Mouse (Mus musculus): ENCODE data around the gene Wwtr1. TPM values are rescaled to one million over a fixed set of nuclear protein-coding genes. Genes with fewer than 3 reads are reported as not detected.

Wwtr1 gene
- polyA plus RNA-seq, 1 experiment from 2014 or later, result 11.5 TPM

DNA sequence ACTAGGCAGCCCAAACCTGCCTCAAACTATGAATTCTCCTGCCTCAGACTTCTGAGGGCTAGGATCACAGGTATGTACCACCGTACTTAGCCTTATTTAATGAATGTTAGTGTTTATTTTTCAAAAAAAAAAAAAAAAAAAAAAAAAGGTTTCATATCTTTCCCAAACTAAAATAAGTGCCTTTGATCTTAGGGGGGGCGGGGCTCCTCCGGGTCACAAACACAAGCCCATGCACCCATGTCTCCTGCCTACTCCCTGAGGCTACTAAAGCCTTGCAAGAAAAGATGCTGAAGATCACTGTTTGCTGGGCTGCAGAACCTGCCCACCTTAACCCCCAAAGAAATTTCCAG lies 20.8 kb downstream of the Wwtr1 start:
- Histone ChIP-seq H3K9ac (no peak overlapping the region), H3K27me3 (no peaks in the 10 kb centered on the region), H3K4me3 (replicated peaks) (no peak overlapping the region), H3K4me1 (no peaks in the 10 kb centered on the region), H3K9me3 (no peaks in the 10 kb centered on the region), H3K4me2 (no peak overlapping the region), H3K36me3 (replicated peaks) (peaks cover 6% of the 10 kb centered on the region; the same call in 1 of the 2 replicates), H3K27ac (no peak overlapping the region)
- ATAC-seq (ENCODE audit: low FRiP score), result no peak
- 90% methylated on average over 3 of the region's 3 CpGs for WGBS

DNA sequence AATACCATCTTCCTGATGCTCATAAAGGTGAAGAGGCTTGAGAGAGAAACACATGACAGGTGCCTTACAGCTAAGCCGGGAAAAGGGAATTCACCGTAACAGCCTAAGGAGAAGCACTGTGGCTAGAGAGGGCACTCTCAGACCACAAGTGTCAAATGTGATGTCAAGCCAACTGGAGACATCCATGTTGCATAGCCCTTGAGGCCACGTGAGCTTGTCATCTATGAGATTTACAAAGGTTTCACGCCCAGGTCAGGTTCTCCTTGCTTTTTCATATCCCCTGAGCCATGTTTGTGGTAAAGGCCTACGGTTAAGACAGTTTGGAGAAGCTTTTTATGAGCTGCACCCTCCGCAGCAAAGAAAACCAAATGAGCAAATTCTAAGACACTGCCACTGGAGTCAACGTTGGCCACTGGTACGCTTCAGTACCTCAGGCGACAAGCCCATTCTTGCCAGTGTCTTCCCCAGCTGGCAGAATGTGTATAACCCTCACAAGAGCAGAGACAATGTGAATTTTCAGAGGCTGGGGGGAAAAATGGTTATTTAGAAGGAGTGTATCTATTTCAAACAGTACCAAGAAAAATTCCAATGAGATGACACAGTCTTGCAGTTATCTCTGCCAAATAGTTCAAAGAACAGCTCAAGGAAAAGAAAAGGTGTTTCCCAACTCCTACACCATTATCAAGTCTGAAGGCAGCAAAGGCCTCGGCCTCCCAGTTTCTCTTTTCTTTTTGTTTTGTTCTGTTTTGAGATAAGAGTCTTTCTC lies 21.4 kb downstream of the Wwtr1 start:
- Histone ChIP-seq H3K4me3 (replicated peaks) (no peak overlapping the region), H3K9me3 (no peaks in the 10 kb centered on the region), H3K4me2 (no peak overlapping the region), H3K4me1 (no peaks in the 10 kb centered on the region), H3K9ac (no peak overlapping the region), H3K36me3 (replicated peaks) (peaks cover 6% of the 10 kb centered on the region; the same call in 1 of the 2 replicates), H3K27ac (no peak overlapping the region), H3K27me3 (no peaks in the 10 kb centered on the region)
- 92% methylated on average over 10 of the region's 10 CpGs for WGBS
- no peak for ATAC-seq (ENCODE audit: low FRiP score)

DNA sequence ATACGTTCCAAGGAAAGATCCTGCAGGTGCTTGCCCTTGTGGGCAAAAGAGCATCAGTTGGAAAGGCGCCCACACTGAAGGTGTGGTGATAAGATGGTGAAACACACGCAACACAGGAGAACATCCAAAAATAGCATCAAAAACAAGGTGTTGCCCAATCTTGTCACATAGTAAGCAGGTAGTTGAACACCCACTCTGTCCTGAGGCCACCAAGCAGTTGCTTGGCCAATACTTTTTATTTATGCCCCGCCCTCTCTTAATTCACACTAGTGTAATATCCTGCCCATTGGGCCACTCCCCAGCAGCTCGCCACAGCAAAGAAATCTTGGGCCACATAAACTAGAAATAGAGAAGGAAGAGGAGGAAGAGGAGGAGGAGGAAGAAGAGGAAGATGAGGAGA lies 22.6 kb downstream of the Wwtr1 start:
- Histone ChIP-seq H3K4me3 (replicated peaks) (no peak overlapping the region), H3K36me3 (replicated peaks) (no peaks in the 10 kb centered on the region), H3K9ac (no peak overlapping the region), H3K27me3 (no peaks in the 10 kb centered on the region), H3K27ac (no peak overlapping the region), H3K4me2 (no peak overlapping the region), H3K4me1 (no peaks in the 10 kb centered on the region), H3K9me3 (no peaks in the 10 kb centered on the region)
- ATAC-seq (ENCODE audit: low FRiP score), result no peak
- WGBS, result 96% methylated on average over 5 of the region's 5 CpGs

DNA sequence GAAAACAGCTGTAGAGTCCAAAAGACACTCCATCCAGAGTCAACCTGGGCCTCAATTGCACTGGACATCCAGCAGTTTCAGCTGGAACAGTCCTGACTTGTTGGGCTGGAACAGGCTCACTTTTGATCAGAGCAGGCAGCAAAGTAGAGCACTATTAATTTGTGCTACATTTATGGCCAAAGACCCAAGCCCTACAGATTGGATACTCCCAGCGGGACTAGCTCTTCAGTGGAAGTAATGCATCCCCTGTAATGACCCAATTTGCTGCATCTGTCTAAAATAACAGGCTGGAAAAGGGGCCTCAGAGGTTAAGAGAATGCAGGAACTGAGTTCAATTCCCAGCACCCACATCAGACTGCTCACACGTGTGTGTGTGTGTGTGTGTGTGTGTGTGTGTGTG lies 24.5 kb downstream of the Wwtr1 start:
- Histone ChIP-seq H3K9ac (no peak overlapping the region), H3K36me3 (replicated peaks) (no peaks in the 10 kb centered on the region), H3K4me3 (replicated peaks) (no peak overlapping the region), H3K27me3 (no peaks in the 10 kb centered on the region), H3K4me1 (peaks cover 7% of the 10 kb centered on the region; the same call in 1 of the 2 replicates), H3K27ac (no peak overlapping the region), H3K4me2 (no peak overlapping the region), H3K9me3 (no peaks in the 10 kb centered on the region)
- WGBS, result 92% methylated on average over 2 of the region's 2 CpGs
- no peak for ATAC-seq (ENCODE audit: low FRiP score)

DNA sequence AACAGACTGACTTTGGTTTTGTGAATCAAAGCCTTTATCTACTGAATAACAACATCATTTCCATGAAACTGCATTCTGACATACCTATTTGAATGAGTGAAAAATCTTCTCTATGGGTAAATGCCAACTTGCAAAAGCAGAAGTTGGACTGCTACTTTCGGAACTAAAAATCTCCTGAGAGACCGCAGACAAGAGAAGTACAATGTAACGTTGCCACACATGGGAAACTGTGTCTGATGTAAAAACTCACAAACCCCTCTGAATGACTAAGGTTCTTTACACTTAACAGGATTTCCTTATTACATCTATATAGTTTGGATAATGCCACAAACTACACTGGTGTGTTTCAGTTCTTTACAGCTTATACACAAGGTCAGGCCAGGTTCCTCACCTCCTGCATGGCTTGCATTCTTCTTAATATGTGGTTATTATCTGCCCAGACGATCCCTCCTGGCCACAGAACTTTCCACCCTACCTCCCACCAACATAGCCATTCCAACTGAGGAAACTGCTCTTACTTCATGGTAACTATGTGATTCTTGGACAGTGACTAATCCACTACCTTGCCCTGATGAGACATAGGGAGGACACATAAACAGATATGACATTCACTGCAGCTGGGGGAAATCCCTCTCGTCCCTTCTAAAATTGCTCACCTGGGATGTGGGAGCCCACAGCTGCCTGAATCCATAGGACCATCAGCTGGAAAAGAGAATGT lies 25.1 kb downstream of the Wwtr1 start:
- H3K27ac ChIP-seq, result no peak overlapping the region
- H3K4me3 ChIP-seq (replicated peaks), result no peak overlapping the region
- H3K27me3 ChIP-seq, result no peaks in the 10 kb centered on the region
- no peak for ATAC-seq (ENCODE audit: low FRiP score)
- H3K4me2 ChIP-seq, result no peak overlapping the region
- H3K4me1 ChIP-seq, result peaks cover 7% of the 10 kb centered on the region; the same call in 1 of the 2 replicates
- H3K9ac ChIP-seq, result no peak overlapping the region
- no peaks in the 10 kb centered on the region for H3K9me3 ChIP-seq
- no peaks in the 10 kb centered on the region for H3K36me3 ChIP-seq (replicated peaks)
- 85% methylated on average over 5 of the region's 5 CpGs for WGBS

DNA sequence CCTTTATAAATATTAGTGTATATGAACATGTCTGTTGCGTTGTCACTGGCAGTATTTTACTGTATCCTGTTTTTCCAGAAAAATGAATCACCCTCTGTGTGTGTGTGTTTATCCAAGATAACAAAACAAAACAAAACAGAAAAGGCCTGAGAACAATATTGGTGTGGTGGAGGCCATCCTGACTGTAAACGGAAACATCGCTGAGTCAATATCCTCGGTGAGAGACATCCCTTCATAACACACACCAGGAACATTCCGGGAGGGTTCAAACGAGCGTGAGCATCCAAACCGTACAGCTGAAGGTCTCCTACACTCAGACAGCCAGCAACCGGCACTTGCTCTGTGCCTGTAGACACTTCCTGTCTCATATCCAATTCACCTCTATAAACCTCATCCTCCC lies 31.6 kb downstream of the Wwtr1 start:
- Histone ChIP-seq H3K9ac (no peak overlapping the region), H3K27me3 (no peaks in the 10 kb centered on the region), H3K27ac (no peak overlapping the region), H3K4me2 (no peak overlapping the region), H3K36me3 (replicated peaks) (no peaks in the 10 kb centered on the region), H3K4me1 (peaks cover 10% of the 10 kb centered on the region; the same call in 1 of the 2 replicates), H3K4me3 (replicated peaks) (no peak overlapping the region), H3K9me3 (no peaks in the 10 kb centered on the region)
- 93% methylated on average over 9 of the region's 9 CpGs for WGBS
- ATAC-seq (ENCODE audit: low FRiP score), result no peak

DNA sequence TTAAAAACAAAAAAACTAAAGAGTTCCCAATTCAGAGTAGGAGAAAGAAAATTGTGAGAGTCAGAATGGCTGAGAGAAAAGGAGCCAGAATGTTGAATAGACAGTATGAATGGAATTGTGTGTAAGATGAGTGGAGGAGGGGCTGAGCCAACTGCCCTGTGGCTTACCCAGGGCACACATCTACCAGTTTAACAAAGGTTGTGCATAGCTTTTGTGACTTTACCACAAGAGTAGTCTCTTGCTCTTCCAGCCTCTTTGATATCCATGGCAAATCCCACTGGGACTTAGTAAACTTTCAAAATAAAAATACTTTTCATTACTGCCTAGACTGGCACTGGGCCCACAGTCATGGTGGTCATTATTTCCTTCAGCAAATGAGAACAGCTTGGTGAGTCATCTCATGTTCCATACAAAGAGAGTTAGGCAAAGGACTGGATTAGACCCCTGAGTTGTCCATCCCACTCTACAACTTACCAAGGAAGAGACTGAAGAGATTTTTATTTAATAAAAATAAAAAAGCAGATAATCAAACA lies 32.8 kb downstream of the Wwtr1 start:
- Histone ChIP-seq H3K4me1 (peaks cover 10% of the 10 kb centered on the region; the same call in 1 of the 2 replicates), H3K4me2 (no peak overlapping the region), H3K9ac (no peak overlapping the region), H3K27ac (no peak overlapping the region), H3K9me3 (no peaks in the 10 kb centered on the region), H3K27me3 (no peaks in the 10 kb centered on the region), H3K4me3 (replicated peaks) (no peak overlapping the region), H3K36me3 (replicated peaks) (no peaks in the 10 kb centered on the region)
- ATAC-seq (ENCODE audit: low FRiP score), result no peak

DNA sequence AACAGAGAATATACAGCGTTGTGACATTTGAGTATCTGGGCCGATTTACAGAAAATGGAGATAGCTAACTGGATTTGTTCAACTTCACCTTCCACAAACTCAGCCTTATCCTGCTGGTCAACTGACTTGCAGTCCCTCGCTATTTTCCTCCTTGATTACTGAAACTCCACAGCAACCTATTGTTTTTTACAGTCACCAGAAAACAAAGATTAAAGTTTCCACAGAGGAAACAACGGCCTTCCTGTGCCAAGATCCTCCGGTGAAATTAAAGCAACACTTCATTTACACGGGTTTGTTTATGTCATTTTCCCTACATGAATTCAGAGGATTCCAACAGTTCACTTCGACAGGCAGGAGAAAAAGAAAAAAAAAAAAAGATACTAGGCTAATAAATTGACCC lies 34.5 kb downstream of the Wwtr1 start:
- H3K9me3 ChIP-seq, result no peaks in the 10 kb centered on the region
- no peaks in the 10 kb centered on the region for H3K27me3 ChIP-seq
- ATAC-seq (ENCODE audit: low FRiP score), result no peak
- 85% methylated on average over 7 of the region's 7 CpGs for WGBS
- no peak overlapping the region for H3K27ac ChIP-seq
- H3K9ac ChIP-seq, result no peak overlapping the region
- H3K4me1 ChIP-seq, result 0 out of 2 replicates have a peak, but pooled peaks cover 4% of the 10 kb centered on the region
- no peaks in the 10 kb centered on the region for H3K36me3 ChIP-seq (replicated peaks)
- no peak overlapping the region for H3K4me3 ChIP-seq (replicated peaks)
- H3K4me2 ChIP-seq, result no peak overlapping the region

DNA sequence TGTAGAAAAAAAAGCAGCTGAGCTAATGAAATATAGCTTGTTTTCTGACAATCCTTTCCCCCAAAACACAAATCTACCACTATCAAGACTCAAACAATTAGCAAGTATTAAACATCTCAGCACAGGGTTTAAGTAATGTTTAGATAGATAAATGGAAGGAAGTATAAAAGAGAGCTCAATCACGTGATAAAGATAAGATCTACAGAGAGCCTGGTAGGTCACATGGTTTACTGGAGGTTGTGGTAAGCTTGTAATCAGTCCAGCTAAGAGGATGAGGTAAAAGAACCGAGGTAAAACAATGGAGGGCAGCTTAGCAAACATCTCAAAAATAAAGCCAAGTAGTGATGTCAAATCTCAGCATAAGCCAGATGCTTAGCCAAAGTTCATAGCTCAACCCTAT lies 35.2 kb downstream of the Wwtr1 start:
- no peak overlapping the region for H3K9ac ChIP-seq
- H3K4me2 ChIP-seq, result no peak overlapping the region
- H3K4me3 ChIP-seq (replicated peaks), result no peak overlapping the region
- no peaks in the 10 kb centered on the region for H3K9me3 ChIP-seq
- H3K27ac ChIP-seq, result no peak overlapping the region
- WGBS, result 71% methylated on average over 2 of the region's 2 CpGs
- H3K27me3 ChIP-seq, result no peaks in the 10 kb centered on the region
- ATAC-seq (ENCODE audit: low FRiP score), result no peak
- peaks cover 7% of the 10 kb centered on the region; the same call in 1 of the 2 replicates for H3K4me1 ChIP-seq
- H3K36me3 ChIP-seq (replicated peaks), result no peaks in the 10 kb centered on the region

DNA sequence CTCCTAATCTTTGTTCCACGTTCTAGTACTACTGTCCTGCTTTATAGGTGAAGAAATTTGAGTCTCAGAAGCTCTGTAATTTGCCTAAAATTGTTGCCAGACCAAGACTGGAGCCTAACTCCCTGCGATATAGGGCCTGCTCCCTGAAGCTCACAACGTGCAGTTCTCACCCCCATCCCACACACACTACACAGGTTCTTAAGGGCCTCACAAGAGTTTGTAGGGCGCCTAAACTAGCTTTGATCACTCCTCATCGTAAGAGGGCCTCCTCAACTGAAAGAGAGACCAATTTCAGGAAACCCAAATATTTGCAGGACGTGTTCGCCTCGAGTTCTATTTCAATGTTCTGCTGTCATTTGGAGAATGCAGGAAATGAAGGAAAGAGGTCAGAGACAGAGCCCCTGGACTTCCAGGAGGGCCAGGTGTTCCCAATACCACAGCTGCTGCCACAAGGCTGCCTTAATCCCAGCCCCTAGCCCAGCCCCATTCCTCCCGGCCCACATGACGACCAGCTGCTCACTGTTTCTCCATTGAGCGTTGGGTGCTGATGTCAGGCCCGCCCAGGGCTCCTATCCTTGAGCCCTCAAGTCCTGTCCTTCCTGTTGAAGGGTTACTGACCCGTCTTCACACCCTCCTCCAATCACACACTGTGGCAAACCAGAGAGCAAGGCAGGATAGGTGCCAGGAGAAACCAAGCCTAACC lies 40.1 kb downstream of the Wwtr1 start:
- Histone ChIP-seq H3K9ac (no peak overlapping the region), H3K4me3 (replicated peaks) (no peak overlapping the region), H3K4me1 (peaks cover 4% of the 10 kb centered on the region; the same call in 1 of the 2 replicates), H3K9me3 (no peaks in the 10 kb centered on the region), H3K27ac (no peak overlapping the region), H3K27me3 (no peaks in the 10 kb centered on the region), H3K36me3 (replicated peaks) (no peaks in the 10 kb centered on the region), H3K4me2 (no peak overlapping the region)
- ATAC-seq (ENCODE audit: low FRiP score), result no peak
- WGBS, result 81% methylated on average over 13 of the region's 13 CpGs

DNA sequence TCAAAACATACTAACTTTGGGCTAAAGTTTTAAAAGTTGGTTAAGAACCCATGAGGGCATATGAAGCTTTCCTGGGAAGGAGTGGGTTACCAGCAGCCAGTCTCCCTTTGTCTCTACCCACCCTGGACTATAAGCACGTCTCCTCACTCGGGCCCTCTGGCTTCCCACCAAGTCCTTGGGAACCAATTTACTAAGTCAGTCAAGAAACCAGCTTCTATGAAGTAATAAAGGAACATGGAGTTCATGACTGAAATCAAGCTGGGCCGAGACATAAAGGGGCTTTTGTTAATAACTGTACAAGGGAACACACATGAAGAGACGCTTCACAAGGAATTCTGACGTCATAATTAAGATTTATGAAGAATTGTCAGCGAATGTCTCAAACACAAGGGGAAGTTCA lies 41.3 kb downstream of the Wwtr1 start:
- ATAC-seq (ENCODE audit: low FRiP score), result no peak; the same call in 1 of the 2 replicates
- 54% methylated on average over 6 of the region's 6 CpGs for WGBS
- no peak overlapping the region for H3K4me3 ChIP-seq (replicated peaks)
- H3K27me3 ChIP-seq, result no peaks in the 10 kb centered on the region
- H3K36me3 ChIP-seq (replicated peaks), result no peaks in the 10 kb centered on the region
- H3K4me2 ChIP-seq, result no peak overlapping the region
- no peak overlapping the region for H3K9ac ChIP-seq
- H3K9me3 ChIP-seq, result no peaks in the 10 kb centered on the region
- no peak overlapping the region for H3K27ac ChIP-seq
- peaks cover 4% of the 10 kb centered on the region; the same call in 1 of the 2 replicates for H3K4me1 ChIP-seq

DNA sequence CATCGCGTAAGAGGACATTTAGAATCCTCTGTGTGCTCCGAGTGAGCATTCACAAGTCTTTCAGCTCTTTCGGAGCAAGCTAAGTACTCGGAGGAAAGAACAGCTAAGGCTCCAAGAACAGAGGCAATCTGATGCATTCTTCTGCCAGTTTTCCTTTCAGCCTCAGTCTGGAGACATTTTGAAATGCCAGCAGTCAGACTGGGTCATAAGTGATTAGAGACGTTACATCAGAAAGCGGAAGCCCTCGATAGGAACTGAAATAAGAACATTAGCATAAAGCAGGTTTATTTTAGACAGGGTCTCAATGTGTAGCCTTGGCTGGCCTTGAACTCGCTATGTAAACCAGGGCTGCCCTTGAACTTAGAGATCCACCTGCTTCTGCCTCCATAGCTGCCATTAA lies 41.8 kb downstream of the Wwtr1 start:
- H3K9ac ChIP-seq, result no peak overlapping the region
- whole genome bisulfite sequencing, result 90% methylated on average over 9 of the region's 9 CpGs
- ATAC-seq (ENCODE audit: low FRiP score), result no peak

More for the DNA sequence above, 41.8 kb downstream of the Wwtr1 start:
- H3K36me3 ChIP-seq (replicated peaks), result no peaks in the 10 kb centered on the region
- H3K27ac ChIP-seq, result no peak overlapping the region
- H3K4me1 ChIP-seq, result peaks cover 4% of the 10 kb centered on the region; the same call in 1 of the 2 replicates
- H3K9me3 ChIP-seq, result no peaks in the 10 kb centered on the region
- H3K27me3 ChIP-seq, result no peaks in the 10 kb centered on the region
- no peak overlapping the region for H3K4me2 ChIP-seq
- no peak overlapping the region for H3K4me3 ChIP-seq (replicated peaks)
